Mouse (Mus musculus): ENCODE data around the gene Wnt16.

DNA sequence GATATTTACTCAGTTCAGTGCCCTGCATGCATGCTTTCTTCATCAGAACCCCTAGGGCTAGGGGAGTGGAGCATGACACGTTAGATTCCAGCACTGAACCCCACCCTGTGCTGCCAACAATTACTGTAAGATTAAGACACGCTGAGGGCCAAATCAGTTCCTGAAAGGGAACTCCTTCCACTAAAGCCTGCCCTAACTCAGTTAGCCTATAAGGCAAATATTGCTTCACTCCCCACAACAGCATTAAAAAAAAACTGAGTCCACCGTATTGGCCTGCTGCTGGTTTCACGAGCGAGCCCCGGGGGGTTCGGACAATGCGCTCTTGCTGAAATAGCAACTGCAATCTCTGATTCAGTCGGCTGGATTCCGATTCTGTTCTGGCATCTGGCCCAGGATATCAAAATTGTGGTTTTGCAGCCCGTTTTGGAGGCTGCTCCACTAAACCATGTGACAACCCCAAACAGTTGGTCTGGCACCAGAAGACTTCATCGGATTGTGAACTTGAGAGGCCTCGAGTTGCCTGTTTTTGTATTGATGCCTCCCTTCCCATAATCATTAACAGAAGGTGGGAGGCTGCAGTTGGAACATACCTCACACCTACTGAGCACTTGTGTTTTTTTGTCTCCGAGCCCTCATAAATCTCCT, 7.7 kb upstream of the Wnt16 start:
- no peak for TF ChIP-seq CTCF (IDR thresholded peaks at IDR 0.05; ENCODE audit: low read depth)
- no peak for TF ChIP-seq EP300 (IDR thresholded peaks at IDR 0.05; ENCODE audit: low read depth)

Data from heart, postnatal 0 days (tissue).